Mouse (Mus musculus): ENCODE measurements at regions not wholly inside any gene's neighbourhood (a gene's known extent, or its start where the extent isn't known, plus 50 kb on each side); places are given as distances from the start of the nearest gene placed in this dataset.
A peak's percentile ranks its signal among the peaks of the same experiment; 100 is the strongest.
"Not testable (repeated sequence)": the region's sequence is repeated elsewhere in the genome, so short reads cannot be mapped to it uniquely, and the experiment has no call there.

- DNase-seq (ENCODE audit: low spot score): not testable (repeated sequence)
Observed at GRCm38 (mm10) chr13:10855947-10856561, 495.4 kb upstream of the Chrm3 start.

GRCm38 (mm10) chr13:10845212-10845611 is 484.6 kb upstream of the Chrm3 start:
- DNase-seq (ENCODE audit: low spot score): no peak

DNA sequence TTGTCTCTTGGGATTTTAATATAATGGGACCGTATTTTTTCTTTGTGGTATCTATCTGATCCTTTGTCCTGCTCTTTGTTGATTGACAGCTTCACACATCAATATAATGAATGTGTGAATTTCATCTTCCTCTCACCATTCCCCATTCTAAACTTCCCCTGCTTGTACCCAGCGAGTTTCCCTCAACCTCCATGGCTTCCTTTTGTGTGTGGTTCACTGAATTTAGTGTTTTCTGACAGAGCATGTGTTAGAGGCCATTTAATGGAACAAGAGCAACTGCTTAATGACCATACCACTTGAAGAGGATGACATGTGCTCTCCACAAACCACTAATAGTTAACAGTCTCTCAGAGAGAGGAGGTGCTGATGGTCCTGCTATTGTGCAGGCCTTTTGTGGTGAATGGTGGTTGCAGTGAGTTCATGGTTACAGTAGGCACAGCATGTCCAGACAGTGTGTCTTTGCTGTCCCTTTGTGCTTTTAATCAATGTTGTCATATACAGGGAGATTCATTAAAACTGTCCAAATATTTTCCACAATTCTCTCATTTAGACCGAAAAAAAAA is 438.8 kb upstream of the Chrm3 start:
- peak; percentile 1 for DNase-seq (ENCODE audit: low spot score)

Data from embryo, embryonic 10.5 days (tissue).